Comparison of ENCODE assay signal across 8 mouse cellular contexts in genomic region chr7:116247377-116247729, GRCm38 (mm10).
DNase-seq lines count a peak whose midpoint lies in the region; ATAC-seq and TF ChIP-seq lines count a peak whose summit lies in the region.

No protein-coding gene starts in this region.

- DNase-seq in kidney, adult 18-20 months: no peak
- DNase-seq in liver, postnatal 0 days: peak; percentile 31
- no peak for DNase-seq in spleen, postnatal 4 days (ENCODE audit: low spot score in 2 of 2)
- DNase-seq in urinary bladder, adult 18-20 months (ENCODE audit: low spot score in 2 of 2): no peak

- H3K36me3 ChIP-seq in kidney, embryonic 15.5 days: no peaks in the 10 kb centered on the region
- H3K36me3 ChIP-seq in heart, embryonic 14.5 days (ENCODE audit: control insufficient read depth, insufficient read depth, low read length): no peaks in the 10 kb centered on the region
- H3K36me3 ChIP-seq in liver, postnatal 0 days (replicated peaks; ENCODE audit: insufficient read depth, low read length): no peaks in the 10 kb centered on the region
- H3K36me3 ChIP-seq in stomach, embryonic 15.5 days: no peaks in the 10 kb centered on the region

- TF ChIP-seq EP300 in liver, postnatal 0 days (IDR thresholded peaks at IDR 0.05; ENCODE audit: low read depth): no peak

- no peak overlapping the region for H3K4me3 ChIP-seq in kidney, embryonic 15.5 days (replicated peaks)
- peak overlapping the region; percentile 32; the same call in 1 of the 2 replicates for H3K4me3 ChIP-seq in brown adipose tissue, adult 24 weeks (ENCODE audit: insufficient read depth, low read depth, low read length)
- H3K4me3 ChIP-seq in heart, embryonic 14.5 days (ENCODE audit: control insufficient read depth in 1 of 2, insufficient read depth in 1 of 2, low read depth in 1 of 2, low read length in 2 of 2): peak overlapping the region; percentile 23; a peak in 2 of 4 replicates
- H3K4me3 ChIP-seq in liver, postnatal 0 days (ENCODE audit: low read depth, low read length): no peak overlapping the region
- H3K4me3 ChIP-seq in stomach, embryonic 15.5 days (replicated peaks): no peak overlapping the region

- 0 out of 2 replicates have a peak overlapping the region, but pooled peaks have one; percentile 30 for H3K4me2 ChIP-seq in kidney, embryonic 15.5 days
- H3K4me2 ChIP-seq in heart, embryonic 14.5 days (ENCODE audit: low read length): peak overlapping the region; percentile 65
- H3K4me2 ChIP-seq in liver, postnatal 0 days (ENCODE audit: low read depth, low read length): no peak overlapping the region
- peak overlapping the region; percentile 14; the same call in 1 of the 2 replicates for H3K4me2 ChIP-seq in stomach, embryonic 15.5 days

- no peaks in the 10 kb centered on the region for H3K9me3 ChIP-seq in kidney, embryonic 15.5 days (replicated peaks)
- no peaks in the 10 kb centered on the region for H3K9me3 ChIP-seq in heart, embryonic 14.5 days (ENCODE audit: control insufficient read depth, low read length)
- no peaks in the 10 kb centered on the region for H3K9me3 ChIP-seq in liver, postnatal 0 days (ENCODE audit: low read length)
- no peaks in the 10 kb centered on the region for H3K9me3 ChIP-seq in stomach, embryonic 15.5 days

- no peak overlapping the region for H3K9ac ChIP-seq in kidney, embryonic 15.5 days
- H3K9ac ChIP-seq in heart, embryonic 14.5 days (ENCODE audit: low read length): peak overlapping the region; percentile 58; the same call in 1 of the 2 replicates
- H3K9ac ChIP-seq in liver, postnatal 0 days (replicated peaks): no peak overlapping the region
- no peak overlapping the region for H3K9ac ChIP-seq in stomach, embryonic 15.5 days

- H3K27ac ChIP-seq in kidney, embryonic 15.5 days: no peak overlapping the region
- H3K27ac ChIP-seq in brown adipose tissue, adult 24 weeks (replicated peaks; ENCODE audit: low read depth, low read length): no peak overlapping the region
- H3K27ac ChIP-seq in heart, embryonic 14.5 days (replicated peaks in 1 of 2; ENCODE audit: control insufficient read depth in 1 of 2, insufficient read depth in 1 of 2, low read depth in 2 of 2, low read length in 2 of 2): peak overlapping the region; percentile 75 to 88
- no peak overlapping the region for H3K27ac ChIP-seq in liver, postnatal 0 days (ENCODE audit: low read depth)
- H3K27ac ChIP-seq in stomach, embryonic 15.5 days: no peak overlapping the region

- WGBS in kidney, embryonic 15.5 days: 8% methylated on average over 5 of the region's 7 CpGs
- WGBS in heart, embryonic 14.5 days: 2% methylated on average over 5 of the region's 7 CpGs
- 15% methylated on average over 3 of the region's 7 CpGs for WGBS in liver, postnatal 0 days (ENCODE audit: insufficient replicate concordance)
- WGBS in stomach, embryonic 15.5 days: 10% methylated on average over 7 of the region's 7 CpGs

- 0 out of 2 replicates have a peak, but pooled peaks have one; percentile 7 for ATAC-seq in kidney, embryonic 15.5 days (replicated peaks; ENCODE audit: low FRiP score)
- no peak for ATAC-seq in heart, embryonic 14.5 days (ENCODE audit: insufficient number of reproducible peaks, insufficient read depth, low FRiP score, low read depth)
- ATAC-seq in liver, postnatal 0 days: no peak
- no peak for ATAC-seq in stomach, embryonic 15.5 days (ENCODE audit: insufficient read depth, low FRiP score, low read depth)

- H3K4me1 ChIP-seq in kidney, embryonic 15.5 days: peaks cover 19% of the 10 kb centered on the region
- H3K4me1 ChIP-seq in brown adipose tissue, adult 24 weeks (ENCODE audit: control insufficient read depth, insufficient read depth, insufficient read length, low read length): no peaks in the 10 kb centered on the region
- H3K4me1 ChIP-seq in heart, embryonic 14.5 days (ENCODE audit: control insufficient read depth in 2 of 2, insufficient read depth in 2 of 2, low read length in 2 of 2): peaks cover 29 to 41% of the 10 kb centered on the region in 2 experiments
- peaks cover 1% of the 10 kb centered on the region; the same call in 1 of the 2 replicates for H3K4me1 ChIP-seq in liver, postnatal 0 days (ENCODE audit: insufficient read depth)
- peaks cover 9% of the 10 kb centered on the region; the same call in 1 of the 2 replicates for H3K4me1 ChIP-seq in stomach, embryonic 15.5 days

- no peaks in the 10 kb centered on the region for H3K27me3 ChIP-seq in kidney, embryonic 15.5 days
- H3K27me3 ChIP-seq in heart, embryonic 14.5 days (ENCODE audit: control insufficient read depth, insufficient read depth, low read length): no peaks in the 10 kb centered on the region
- no peaks in the 10 kb centered on the region for H3K27me3 ChIP-seq in liver, postnatal 0 days (ENCODE audit: insufficient read depth, low read length)
- H3K27me3 ChIP-seq in stomach, embryonic 15.5 days (replicated peaks): no peaks in the 10 kb centered on the region

- peak; percentile 39 for TF ChIP-seq CTCF in liver, postnatal 0 days (IDR thresholded peaks at IDR 0.05; ENCODE audit: low read depth)

Comparison
In these comparisons a context has a peak if more than half of its experiments do, and no peak if none do; other contexts are left out.
1. H3K27ac ChIP-seq: peak in heart, embryonic 14.5 days (2 of 2); none in kidney, embryonic 15.5 days (single experiment), brown adipose tissue, adult 24 weeks (single experiment), liver, postnatal 0 days (single experiment) and stomach, embryonic 15.5 days (single experiment).
2. H3K4me3 ChIP-seq: peak in brown adipose tissue, adult 24 weeks (single experiment) and heart, embryonic 14.5 days (2 of 2); none in kidney, embryonic 15.5 days (single experiment), liver, postnatal 0 days (single experiment) and stomach, embryonic 15.5 days (single experiment).